Mouse (Mus musculus): ENCODE data around the gene Gadl1. TPM values are rescaled to one million over a fixed set of nuclear protein-coding genes. Genes with fewer than 3 reads are reported as not detected.
A peak's percentile ranks its signal among the peaks of the same experiment; 100 is the strongest.

Gadl1 gene
- polyA plus RNA-seq (2015; fragmentation: Nextera tagmentation; extraction: Ambion mirVana): 1.0 and 1.7 TPM in 2 replicates

DNA sequence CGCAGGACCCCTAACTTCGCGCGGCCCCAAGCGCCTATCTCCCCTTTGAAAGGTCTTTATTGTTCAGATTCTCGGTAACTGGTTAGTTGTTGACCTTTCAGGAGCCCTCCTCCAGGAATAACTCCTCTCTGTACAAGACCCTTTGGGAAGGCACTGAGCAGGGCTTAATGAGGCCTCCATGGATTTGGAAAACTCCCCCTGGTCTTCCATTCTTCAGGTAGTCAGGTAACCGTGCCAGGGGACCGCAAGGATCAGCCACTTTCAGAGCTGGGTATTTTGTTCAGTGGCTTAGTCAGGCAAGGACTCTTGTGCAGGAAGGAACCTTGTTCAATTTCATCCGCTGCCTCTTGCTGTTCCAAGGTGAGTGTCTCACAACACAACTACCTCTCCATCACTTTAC, at the start of gene Gadl1:
TSS of gene Gadl1 (plus strand) at position 301 of the 400 bp plus-strand sequence.
- no peak within 1 kb of the TSS for H3K9ac ChIP-seq
- ATAC-seq (ENCODE audit: insufficient number of reproducible peaks, low FRiP score, low TSS enrichment, low read depth): no peak
- 70% methylated on average over 9 of the region's 9 CpGs for WGBS
- no peak within 1 kb of the TSS for H3K4me3 ChIP-seq
- no peaks in the 10 kb centered on the region for H3K9me3 ChIP-seq
- no peaks in the 10 kb centered on the region for H3K27me3 ChIP-seq
- peak within 1 kb of the TSS; percentile 33; the same call in 1 of the 2 replicates for H3K4me2 ChIP-seq
- no peak within 1 kb of the TSS for H3K27ac ChIP-seq
- peaks cover 10% of the 10 kb centered on the region for H3K4me1 ChIP-seq
- no peaks in the 10 kb centered on the region for H3K36me3 ChIP-seq

DNA sequence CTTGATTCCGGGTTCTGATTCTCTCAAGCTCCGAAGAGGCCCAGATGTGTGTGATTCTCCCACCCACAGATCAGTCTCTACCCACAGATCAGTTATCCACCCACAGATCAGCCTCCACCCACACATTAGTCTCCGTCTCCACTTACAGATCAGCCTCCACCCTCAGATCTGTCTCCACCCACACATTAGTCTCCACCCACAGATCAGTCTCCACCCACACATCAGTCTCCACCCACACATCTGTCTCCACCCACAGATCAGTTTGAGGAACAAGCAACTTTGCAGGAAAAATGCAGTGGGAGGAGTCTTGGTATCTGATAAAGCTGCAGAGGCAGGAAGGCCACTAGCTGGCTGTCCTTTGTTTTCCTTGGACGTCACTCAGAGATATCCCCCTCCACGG, 46.5 kb upstream of the Gadl1 start:
- WGBS: 69% methylated on average over 5 of the region's 5 CpGs
- Histone ChIP-seq H3K9me3 (no peaks in the 10 kb centered on the region), H3K4me3 (no peak overlapping the region)

DNA sequence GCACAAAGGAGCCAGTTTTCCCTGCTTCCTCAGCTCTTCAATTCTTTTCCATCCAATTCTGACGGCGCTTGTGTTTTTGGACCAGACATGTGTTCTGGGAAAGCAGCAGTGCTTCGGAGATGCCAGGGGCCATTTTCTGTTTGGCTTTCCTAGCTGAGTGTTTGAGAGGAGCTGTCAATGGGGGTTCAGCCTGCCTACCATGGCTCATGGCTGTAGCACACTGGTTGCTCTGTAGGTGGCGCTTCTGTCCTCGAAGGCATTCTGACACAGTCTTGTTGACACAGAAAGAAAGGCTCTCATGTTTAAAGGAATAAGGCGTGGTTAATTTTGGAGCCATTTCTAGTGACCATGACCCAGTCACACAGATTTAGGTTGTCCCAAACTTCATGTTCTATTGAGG, 45.9 kb upstream of the Gadl1 start:
- 72% methylated on average over 6 of the region's 6 CpGs for WGBS
- Histone ChIP-seq H3K4me3 (no peak overlapping the region), H3K9me3 (no peaks in the 10 kb centered on the region), H3K4me2 (no peak overlapping the region), H3K36me3 (no peaks in the 10 kb centered on the region), H3K27ac (no peak overlapping the region), H3K9ac (no peak overlapping the region), H3K27me3 (no peaks in the 10 kb centered on the region), H3K4me1 (no peaks in the 10 kb centered on the region)
- ATAC-seq (ENCODE audit: insufficient number of reproducible peaks, low FRiP score, low TSS enrichment, low read depth): no peak

More for the DNA sequence above, 46.5 kb upstream of the Gadl1 start:
- ATAC-seq (ENCODE audit: insufficient number of reproducible peaks, low FRiP score, low TSS enrichment, low read depth): no peak
- no peak overlapping the region for H3K27ac ChIP-seq
- no peaks in the 10 kb centered on the region for H3K36me3 ChIP-seq
- no peaks in the 10 kb centered on the region for H3K27me3 ChIP-seq
- H3K4me1 ChIP-seq: no peaks in the 10 kb centered on the region
- no peak overlapping the region for H3K9ac ChIP-seq
- no peak overlapping the region for H3K4me2 ChIP-seq

DNA sequence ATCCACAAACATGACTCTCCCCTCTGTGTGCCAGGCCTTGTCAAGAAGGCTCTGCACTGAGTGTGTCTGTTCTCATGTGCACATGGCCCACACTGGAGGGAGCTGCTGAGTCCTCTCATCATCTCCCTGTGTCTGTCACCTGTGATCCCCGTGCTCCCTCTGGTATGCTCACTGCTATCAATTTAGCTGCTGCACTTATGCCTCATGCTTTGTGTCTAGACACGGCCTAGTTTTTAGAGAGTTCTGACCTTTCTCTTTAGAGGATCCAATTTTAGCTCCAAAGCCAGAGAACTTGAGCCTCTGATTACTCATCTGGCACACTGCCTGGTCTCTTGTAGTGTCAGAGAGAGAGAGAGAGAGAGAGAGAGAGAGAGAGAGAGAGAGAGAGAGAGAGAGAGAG, 42.0 kb upstream of the Gadl1 start:
- Histone ChIP-seq H3K9me3 (no peaks in the 10 kb centered on the region), H3K36me3 (no peaks in the 10 kb centered on the region), H3K27ac (no peak overlapping the region), H3K4me2 (no peak overlapping the region), H3K9ac (no peak overlapping the region), H3K4me1 (no peaks in the 10 kb centered on the region), H3K27me3 (no peaks in the 10 kb centered on the region), H3K4me3 (no peak overlapping the region)
- WGBS: 32% methylated on average over 2 of the region's 2 CpGs
- no peak for ATAC-seq (ENCODE audit: insufficient number of reproducible peaks, low FRiP score, low TSS enrichment, low read depth)

DNA sequence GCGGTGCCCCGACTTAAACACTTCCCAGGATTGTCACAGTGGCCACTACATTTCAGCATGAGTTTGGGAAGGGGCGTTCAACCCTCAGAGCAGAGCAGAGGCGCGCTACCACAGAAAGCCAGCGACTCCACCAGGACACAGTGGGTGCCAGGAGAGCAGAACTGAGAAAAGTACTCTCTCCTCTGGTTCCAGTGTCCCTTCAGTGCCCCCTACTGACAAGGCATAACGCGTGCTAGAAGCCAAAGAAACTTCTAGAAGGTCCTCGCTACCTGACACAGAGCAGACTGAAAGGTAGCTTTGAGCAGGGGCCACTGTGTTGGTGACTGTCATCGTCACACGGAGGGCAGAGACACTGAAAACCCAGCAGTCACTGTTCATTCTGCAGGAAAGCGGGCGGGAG, 39.1 kb upstream of the Gadl1 start:
- no peak overlapping the region for H3K9ac ChIP-seq
- WGBS: 86% methylated on average over 13 of the region's 13 CpGs
- no peaks in the 10 kb centered on the region for H3K36me3 ChIP-seq
- H3K4me3 ChIP-seq: no peak overlapping the region
- H3K4me1 ChIP-seq: no peaks in the 10 kb centered on the region
- no peaks in the 10 kb centered on the region for H3K9me3 ChIP-seq
- H3K27me3 ChIP-seq: no peaks in the 10 kb centered on the region
- H3K27ac ChIP-seq: no peak overlapping the region
- no peak for ATAC-seq (ENCODE audit: insufficient number of reproducible peaks, low FRiP score, low TSS enrichment, low read depth)
- no peak overlapping the region for H3K4me2 ChIP-seq

DNA sequence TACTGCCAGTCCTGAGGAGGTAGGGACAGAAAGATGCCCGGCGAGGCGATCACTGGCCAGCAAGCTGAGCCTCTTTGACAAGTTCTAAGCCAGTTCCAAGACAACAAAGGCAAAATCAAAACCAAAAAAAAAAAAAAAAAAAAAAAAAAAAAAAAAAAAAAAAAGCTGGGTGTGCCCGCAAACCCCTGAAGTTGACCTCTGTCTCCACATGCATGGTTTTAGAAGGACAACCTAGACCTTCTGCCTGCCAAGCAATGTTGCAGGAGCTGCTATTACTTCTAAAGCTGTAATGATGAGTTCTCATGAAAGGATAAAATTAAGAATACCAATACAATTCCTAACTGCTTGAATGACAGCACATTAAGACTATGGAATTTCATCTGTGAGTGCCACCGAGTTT, 38.6 kb upstream of the Gadl1 start:
- H3K27ac ChIP-seq: no peak overlapping the region
- no peaks in the 10 kb centered on the region for H3K4me1 ChIP-seq
- H3K9me3 ChIP-seq: no peaks in the 10 kb centered on the region
- no peaks in the 10 kb centered on the region for H3K27me3 ChIP-seq
- no peak overlapping the region for H3K9ac ChIP-seq
- 86% methylated on average over 5 of the region's 5 CpGs for WGBS
- ATAC-seq (ENCODE audit: insufficient number of reproducible peaks, low FRiP score, low TSS enrichment, low read depth): no peak
- no peak overlapping the region for H3K4me2 ChIP-seq
- no peaks in the 10 kb centered on the region for H3K36me3 ChIP-seq
- H3K4me3 ChIP-seq: no peak overlapping the region

DNA sequence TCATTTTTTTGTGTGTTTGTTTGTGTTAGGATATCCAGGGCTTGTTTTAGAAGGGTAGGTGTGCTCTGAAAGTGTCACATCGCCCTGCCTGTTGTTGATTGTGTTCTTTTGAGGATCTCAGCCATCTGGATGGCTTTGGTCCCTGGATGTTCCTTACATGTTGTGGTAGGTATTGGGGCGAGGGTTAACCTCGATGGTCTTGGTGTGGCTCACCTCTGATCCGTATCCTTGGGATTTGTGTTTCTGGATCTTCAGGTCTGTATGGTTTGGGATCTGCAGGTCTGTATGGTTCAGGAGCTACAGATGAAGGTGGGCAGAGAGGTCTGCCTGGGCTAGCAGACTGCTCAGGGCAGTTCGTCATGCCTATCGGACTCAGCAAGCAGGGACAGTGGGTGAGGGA, 28.8 kb upstream of the Gadl1 start:
- WGBS: 91% methylated on average over 6 of the region's 6 CpGs
- Histone ChIP-seq H3K4me3 (no peak overlapping the region), H3K36me3 (no peaks in the 10 kb centered on the region), H3K4me2 (no peak overlapping the region), H3K9ac (no peak overlapping the region), H3K27ac (no peak overlapping the region), H3K4me1 (no peaks in the 10 kb centered on the region), H3K27me3 (no peaks in the 10 kb centered on the region), H3K9me3 (no peaks in the 10 kb centered on the region)
- no peak for ATAC-seq (ENCODE audit: insufficient number of reproducible peaks, low FRiP score, low TSS enrichment, low read depth)

DNA sequence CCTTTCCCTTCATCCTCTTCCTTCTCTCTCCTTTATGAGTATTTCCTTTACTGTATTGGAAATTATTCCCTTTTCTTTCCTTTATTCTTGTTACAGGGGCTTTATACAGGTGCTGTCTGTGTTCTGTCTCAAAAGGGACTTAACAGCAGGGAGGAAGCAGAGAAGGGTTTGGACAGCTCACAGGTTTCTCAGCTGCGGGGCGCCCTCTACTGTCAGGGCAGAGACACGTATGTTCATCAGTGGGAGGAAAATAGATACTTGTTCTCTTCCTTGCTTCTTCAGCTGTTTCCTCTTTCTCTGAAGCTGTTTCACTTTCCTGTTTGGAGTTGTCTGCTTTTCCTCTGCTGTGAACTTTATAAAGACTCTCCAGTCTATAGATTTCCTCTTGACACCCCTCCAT, 28.1 kb upstream of the Gadl1 start:
- Histone ChIP-seq H3K27me3 (no peaks in the 10 kb centered on the region), H3K4me3 (no peak overlapping the region), H3K36me3 (no peaks in the 10 kb centered on the region), H3K9me3 (no peaks in the 10 kb centered on the region), H3K27ac (no peak overlapping the region), H3K4me2 (no peak overlapping the region), H3K4me1 (no peaks in the 10 kb centered on the region), H3K9ac (no peak overlapping the region)
- no peak for ATAC-seq (ENCODE audit: insufficient number of reproducible peaks, low FRiP score, low TSS enrichment, low read depth)
- 88% methylated on average over 3 of the region's 3 CpGs for WGBS

DNA sequence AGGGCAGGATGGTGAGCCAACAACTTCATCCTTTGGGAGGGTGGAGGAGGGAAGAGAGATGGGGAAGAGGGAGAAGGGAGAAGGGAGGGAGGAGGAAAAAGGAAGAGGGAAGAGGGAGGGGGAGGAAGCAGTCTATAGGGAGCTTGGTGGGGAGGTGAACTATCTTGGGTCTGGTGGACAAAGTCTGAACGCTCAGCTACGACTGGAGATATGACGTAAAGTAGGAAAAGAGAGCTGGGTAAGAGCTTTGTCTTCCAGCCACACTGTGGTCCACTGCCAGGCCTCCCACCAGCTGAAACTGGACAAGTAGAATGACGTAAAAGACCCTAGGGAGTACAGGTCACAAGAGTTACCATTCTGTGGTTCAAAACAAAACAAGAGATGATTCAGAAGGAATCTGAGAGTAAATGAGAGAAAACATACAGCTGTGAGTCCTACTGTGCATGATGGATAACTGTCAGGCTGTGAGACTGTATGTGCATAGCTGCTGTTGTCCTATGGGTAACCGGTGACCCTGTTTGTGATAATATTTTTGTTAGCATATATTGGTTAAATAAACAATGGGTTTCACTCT, 26.5 kb upstream of the Gadl1 start:
- H3K4me2 ChIP-seq: no peak overlapping the region

DNA sequence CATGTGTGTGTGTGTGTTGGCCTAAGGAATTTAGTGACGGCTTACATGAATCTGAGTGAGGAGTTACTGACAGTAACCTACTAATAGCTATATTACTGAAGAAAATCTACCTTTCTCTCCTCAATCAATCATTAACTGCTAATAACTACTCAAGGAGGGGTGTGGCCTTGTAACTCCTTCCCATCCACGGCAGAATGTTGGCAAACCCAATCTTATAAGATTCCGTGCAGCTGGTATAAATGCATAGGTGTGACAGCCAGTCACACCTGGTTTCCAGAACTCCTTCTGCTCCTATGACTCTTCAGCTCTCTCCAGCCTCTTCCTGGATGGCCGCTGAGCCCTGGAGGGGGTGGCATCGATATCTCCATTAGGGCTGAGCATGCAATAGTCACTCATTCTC, 25.8 kb upstream of the Gadl1 start:
- no peaks in the 10 kb centered on the region for H3K36me3 ChIP-seq
- H3K4me1 ChIP-seq: no peaks in the 10 kb centered on the region
- H3K9ac ChIP-seq: no peak overlapping the region
- H3K27me3 ChIP-seq: no peaks in the 10 kb centered on the region
- WGBS: 81% methylated on average over 5 of the region's 5 CpGs
- no peak overlapping the region for H3K27ac ChIP-seq
- no peak overlapping the region for H3K4me2 ChIP-seq
- H3K9me3 ChIP-seq: no peaks in the 10 kb centered on the region
- ATAC-seq (ENCODE audit: insufficient number of reproducible peaks, low FRiP score, low TSS enrichment, low read depth): no peak
- H3K4me3 ChIP-seq: no peak overlapping the region

More for the DNA sequence above, 26.5 kb upstream of the Gadl1 start:
- Histone ChIP-seq H3K9me3 (no peaks in the 10 kb centered on the region), H3K27ac (no peak overlapping the region), H3K4me3 (no peak overlapping the region), H3K27me3 (no peaks in the 10 kb centered on the region), H3K4me1 (no peaks in the 10 kb centered on the region), H3K36me3 (no peaks in the 10 kb centered on the region), H3K9ac (no peak overlapping the region)
- 86% methylated on average over 5 of the region's 5 CpGs for WGBS
- ATAC-seq (ENCODE audit: insufficient number of reproducible peaks, low FRiP score, low TSS enrichment, low read depth): no peak

DNA sequence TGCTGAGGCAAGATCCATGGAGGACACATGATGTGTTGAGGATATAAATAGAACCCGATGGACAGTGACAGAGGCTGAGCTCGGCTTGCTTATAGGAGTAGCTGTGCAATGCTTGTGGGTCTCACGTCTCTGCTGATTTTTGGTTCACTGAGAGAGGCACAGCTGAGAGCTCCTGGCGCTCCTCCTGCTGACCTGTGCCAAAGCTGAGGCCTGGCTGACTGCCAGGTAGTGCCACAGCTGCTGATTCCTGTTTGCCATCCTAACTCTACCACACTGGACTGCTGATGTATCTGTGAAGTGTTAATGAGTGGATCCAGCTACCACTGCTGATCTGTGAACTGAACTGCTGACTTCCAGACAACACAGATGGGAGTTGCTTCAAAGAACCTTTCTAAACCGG, 21.7 kb upstream of the Gadl1 start:
- Histone ChIP-seq H3K9ac (no peak overlapping the region), H3K4me1 (no peaks in the 10 kb centered on the region), H3K9me3 (no peaks in the 10 kb centered on the region), H3K4me3 (no peak overlapping the region), H3K27me3 (no peaks in the 10 kb centered on the region), H3K36me3 (no peaks in the 10 kb centered on the region), H3K4me2 (no peak overlapping the region), H3K27ac (no peak overlapping the region)
- no peak for ATAC-seq (ENCODE audit: insufficient number of reproducible peaks, low FRiP score, low TSS enrichment, low read depth)
- WGBS: 82% methylated on average over 5 of the region's 5 CpGs

DNA sequence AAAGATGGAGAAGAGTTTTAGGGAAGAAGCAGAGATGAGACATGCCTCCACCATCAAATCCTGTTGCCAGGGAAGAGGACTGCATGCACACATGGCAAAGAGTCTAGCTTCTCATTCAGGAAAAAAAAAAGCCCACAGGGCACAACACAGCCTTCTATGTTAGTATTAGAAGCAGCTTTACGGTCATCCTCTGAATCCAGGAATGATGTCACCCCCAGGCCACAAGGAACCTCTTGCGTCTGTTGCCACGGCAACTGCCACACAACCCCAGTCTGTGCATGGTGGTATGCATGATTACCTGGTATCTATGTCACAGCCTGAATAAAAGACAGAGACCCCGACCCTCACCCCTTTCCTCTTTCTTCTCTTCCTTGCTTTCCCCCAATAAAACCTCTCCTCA, 16.1 kb upstream of the Gadl1 start:
- Histone ChIP-seq H3K4me2 (no peak overlapping the region), H3K27ac (no peak overlapping the region), H3K27me3 (no peaks in the 10 kb centered on the region), H3K4me3 (no peak overlapping the region), H3K4me1 (no peaks in the 10 kb centered on the region), H3K36me3 (no peaks in the 10 kb centered on the region), H3K9me3 (no peaks in the 10 kb centered on the region), H3K9ac (no peak overlapping the region)
- ATAC-seq (ENCODE audit: insufficient number of reproducible peaks, low FRiP score, low TSS enrichment, low read depth): no peak
- WGBS: 63% methylated on average over 4 of the region's 4 CpGs

DNA sequence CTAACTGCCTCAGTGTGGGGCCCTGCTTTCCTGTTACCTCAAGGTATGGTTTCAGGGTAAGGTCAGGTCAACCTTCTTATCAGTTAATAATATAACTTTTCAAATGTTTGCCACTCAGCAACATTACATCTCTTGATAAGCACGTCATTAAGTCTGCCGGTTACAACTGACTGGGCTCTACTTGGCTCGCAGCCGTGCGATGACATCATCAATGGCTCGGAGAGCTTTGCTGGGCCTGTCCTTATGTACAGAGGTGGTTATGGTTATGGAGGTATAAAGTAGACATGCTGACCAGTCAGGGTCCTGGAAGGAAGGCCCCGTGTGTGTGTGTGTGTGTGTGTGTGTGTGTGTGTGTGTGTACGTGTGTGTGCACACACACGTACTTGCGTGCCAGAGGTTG, 15.3 kb upstream of the Gadl1 start:
- ATAC-seq (ENCODE audit: insufficient number of reproducible peaks, low FRiP score, low TSS enrichment, low read depth): no peak
- no peak overlapping the region for H3K9ac ChIP-seq
- H3K4me3 ChIP-seq: no peak overlapping the region
- no peak overlapping the region for H3K4me2 ChIP-seq
- 86% methylated on average over 10 of the region's 10 CpGs for WGBS
- H3K9me3 ChIP-seq: no peaks in the 10 kb centered on the region
- no peaks in the 10 kb centered on the region for H3K36me3 ChIP-seq
- no peaks in the 10 kb centered on the region for H3K4me1 ChIP-seq
- no peaks in the 10 kb centered on the region for H3K27me3 ChIP-seq
- no peak overlapping the region for H3K27ac ChIP-seq

Data from limb, embryonic 15.5 days (tissue).